Mouse (Mus musculus): Measurements from ENCODE around the gene Gm49373. TPM values are rescaled to one million over a fixed set of nuclear protein-coding genes. Genes with fewer than 3 reads are reported as not detected.

Gene Gm49373
- total RNA-seq (2021), result 1 to 10 TPM; 1.1 to 1.3 TPM

GRCm38 (mm10) chr9:21073044-21073840 is at the start of gene Gm49373, which contains the start of gene Fdx1l:
Gene Gm49373, minus strand, starts transcription at chr9:21073096.
Gene Fdx1l, minus strand, starts transcription at chr9:21073614.
- DNase-seq (ENCODE audit: extremely low spot score in 1 of 2, low spot score in 1 of 2), result peak; percentile 79 to 85

GRCm38 (mm10) chr9:21121483-21121882 is 48.6 kb upstream of the Gm49373 start:
- no peak for DNase-seq (ENCODE audit: extremely low spot score in 1 of 2, low spot score in 1 of 2)

- no peak for DNase-seq (ENCODE audit: extremely low spot score in 1 of 2, low spot score in 1 of 2)
These were observed 44.2 kb upstream of the Gm49373 start for GRCm38 (mm10) chr9:21117073-21117472.

- DNase-seq (ENCODE audit: extremely low spot score in 1 of 2, low spot score in 1 of 2), result no peak
These were observed 42.2 kb upstream of the Gm49373 start for GRCm38 (mm10) chr9:21115105-21115504.

- no peak for DNase-seq (ENCODE audit: extremely low spot score in 1 of 2, low spot score in 1 of 2)
These were observed 41.3 kb upstream of the Gm49373 start for GRCm38 (mm10) chr9:21114190-21114589.

- DNase-seq (ENCODE audit: extremely low spot score in 1 of 2, low spot score in 1 of 2), result no peak
These were observed 40.9 kb upstream of the Gm49373 start for GRCm38 (mm10) chr9:21113751-21114150.

- DNase-seq (ENCODE audit: extremely low spot score in 1 of 2, low spot score in 1 of 2), result no peak
These were observed 34.8 kb upstream of the Gm49373 start for GRCm38 (mm10) chr9:21107607-21108237.

GRCm38 (mm10) chr9:21105760-21106564 is 33.1 kb upstream of the Gm49373 start:
- no peak for DNase-seq (ENCODE audit: extremely low spot score in 1 of 2, low spot score in 1 of 2)

GRCm38 (mm10) chr9:21104814-21105213 is 31.9 kb upstream of the Gm49373 start:
- DNase-seq (ENCODE audit: extremely low spot score in 1 of 2, low spot score in 1 of 2), result no peak

- no peak for DNase-seq (ENCODE audit: extremely low spot score in 1 of 2, low spot score in 1 of 2)
These were observed 29.2 kb upstream of the Gm49373 start for GRCm38 (mm10) chr9:21102076-21102475.

GRCm38 (mm10) chr9:21100447-21101161 is 27.7 kb upstream of the Gm49373 start:
- DNase-seq (ENCODE audit: extremely low spot score in 1 of 2, low spot score in 1 of 2), result no peak

- peak in 1 of 2 experiments; percentile 26 for DNase-seq (ENCODE audit: extremely low spot score in 1 of 2, low spot score in 1 of 2)
These were observed 24.9 kb upstream of the Gm49373 start for GRCm38 (mm10) chr9:21097793-21098192.

- no peak for DNase-seq (ENCODE audit: extremely low spot score in 1 of 2, low spot score in 1 of 2)
These were observed 23.1 kb upstream of the Gm49373 start for GRCm38 (mm10) chr9:21095958-21096357.

GRCm38 (mm10) chr9:21093423-21093822 is 20.5 kb upstream of the Gm49373 start:
- no peak for DNase-seq (ENCODE audit: extremely low spot score in 1 of 2, low spot score in 1 of 2)

- DNase-seq (ENCODE audit: extremely low spot score in 1 of 2, low spot score in 1 of 2), result peak; percentile 81 to 90
These were observed 18.9 kb upstream of the Gm49373 start, which contains the start of the genes Gm38431 and Raver1 for GRCm38 (mm10) chr9:21091707-21092320. Gene Gm38431, minus strand, starts transcription at chr9:21091997. Gene Raver1, minus strand, starts transcription at chr9:21092008.

GRCm38 (mm10) chr9:21090972-21091706 is 18.2 kb upstream of the Gm49373 start:
- peak in 1 of 2 experiments; percentile 25 for DNase-seq (ENCODE audit: extremely low spot score in 1 of 2, low spot score in 1 of 2)

GRCm38 (mm10) chr9:21090537-21090936 is 17.6 kb upstream of the Gm49373 start:
- DNase-seq (ENCODE audit: extremely low spot score in 1 of 2, low spot score in 1 of 2), result no peak

- no peak for DNase-seq (ENCODE audit: extremely low spot score in 1 of 2, low spot score in 1 of 2)
These were observed 10.4 kb upstream of the Gm49373 start for GRCm38 (mm10) chr9:21083324-21083723.

GRCm38 (mm10) chr9:21081127-21081526 is 8.2 kb upstream of the Gm49373 start:
- no peak for DNase-seq (ENCODE audit: extremely low spot score in 1 of 2, low spot score in 1 of 2)
